Mouse (Mus musculus) R1 (cell line): Measurements from ENCODE around the gene Col6a4.

Source experiments
- DNase-seq: peaks from one replicate; pipeline ENCODE4 v3.0.0-alpha.2; 2018; ENCODE audit warnings: low read depth, low spot score

The Col6a4 gene

DNA sequence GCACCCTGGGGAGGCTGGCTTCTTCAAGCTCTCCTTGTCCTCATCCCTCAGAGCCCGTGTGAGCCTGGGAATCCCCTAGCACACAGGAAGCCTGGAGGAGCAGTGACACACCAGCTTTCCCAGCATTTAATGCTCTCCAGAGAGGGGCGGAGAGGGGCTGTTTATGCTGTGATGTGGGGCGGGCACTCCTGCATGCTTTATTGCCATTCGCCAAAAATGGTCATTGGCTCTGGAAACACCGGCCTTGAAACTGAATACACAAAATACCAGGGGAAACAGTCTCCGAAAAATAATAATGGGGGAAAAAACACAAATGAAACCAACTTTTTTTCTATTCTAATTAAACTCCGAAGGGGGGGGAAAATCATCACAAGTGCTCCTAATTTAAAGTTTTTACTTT, at the start of gene Col6a4:
Gene Col6a4, minus strand, starts transcription at position 101 of the 400 bp plus-strand sequence.
- DNase-seq: no peak

DNA sequence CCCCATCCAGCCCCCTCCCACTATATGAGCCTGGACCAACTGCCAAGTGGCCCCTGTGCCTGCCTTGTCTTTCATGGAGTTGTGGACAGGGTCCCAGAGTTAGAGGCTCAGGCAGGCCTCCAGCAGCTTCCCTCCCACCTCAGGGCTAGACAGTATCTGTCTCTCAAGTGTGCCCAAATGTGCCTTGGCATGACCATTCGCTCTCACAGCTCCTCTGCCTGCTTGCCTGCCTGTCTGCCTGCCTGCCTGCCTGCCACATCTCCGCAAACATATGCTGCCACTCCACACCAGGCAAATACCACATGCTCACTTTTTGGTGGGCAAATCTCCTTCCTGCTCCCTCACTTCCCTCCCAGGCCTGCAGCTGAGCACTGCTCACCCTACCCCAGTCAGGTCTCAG, 49.0 kb upstream of the Col6a4 start:
- no peak for DNase-seq

DNA sequence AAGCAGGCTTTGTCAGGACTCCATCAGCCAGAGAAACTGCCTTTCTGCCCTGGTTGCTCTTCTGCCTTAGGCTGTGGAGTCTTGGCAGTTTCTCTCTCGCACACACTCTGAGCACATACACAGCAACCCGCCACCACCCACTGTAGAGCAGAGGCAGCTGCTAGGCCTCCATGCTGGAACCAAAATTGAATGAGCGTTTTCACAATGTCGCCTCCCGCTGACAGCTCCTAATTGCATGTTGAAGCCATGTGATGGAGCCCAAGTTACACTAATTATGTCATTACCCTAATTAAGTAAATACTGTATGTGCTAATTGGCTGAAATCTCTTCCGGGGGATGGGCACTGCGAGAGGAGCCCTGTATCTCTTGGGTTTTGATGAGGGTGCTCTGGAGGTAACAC, 47.6 kb upstream of the Col6a4 start:
- DNase-seq: no peak

DNA sequence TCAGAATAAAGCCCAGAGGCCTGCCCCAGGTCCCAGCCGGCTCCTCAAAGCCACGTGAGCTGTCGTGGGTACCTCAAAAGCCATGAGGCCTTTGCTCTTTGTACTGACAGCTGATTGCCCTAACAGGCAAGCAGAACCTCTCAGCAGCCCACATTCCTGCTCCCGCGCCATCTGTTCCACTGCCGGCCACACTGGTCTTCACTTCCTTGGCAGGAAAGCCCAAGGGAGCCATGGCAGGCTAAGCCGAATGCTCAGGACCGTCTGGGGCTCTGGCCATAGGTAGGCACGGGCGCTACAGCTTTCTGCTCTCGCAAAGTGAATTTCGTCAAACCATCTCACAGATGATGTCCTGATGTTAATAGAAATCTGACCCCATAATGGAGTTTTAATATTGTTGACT, 45.4 kb upstream of the Col6a4 start:
- DNase-seq: no peak

DNA sequence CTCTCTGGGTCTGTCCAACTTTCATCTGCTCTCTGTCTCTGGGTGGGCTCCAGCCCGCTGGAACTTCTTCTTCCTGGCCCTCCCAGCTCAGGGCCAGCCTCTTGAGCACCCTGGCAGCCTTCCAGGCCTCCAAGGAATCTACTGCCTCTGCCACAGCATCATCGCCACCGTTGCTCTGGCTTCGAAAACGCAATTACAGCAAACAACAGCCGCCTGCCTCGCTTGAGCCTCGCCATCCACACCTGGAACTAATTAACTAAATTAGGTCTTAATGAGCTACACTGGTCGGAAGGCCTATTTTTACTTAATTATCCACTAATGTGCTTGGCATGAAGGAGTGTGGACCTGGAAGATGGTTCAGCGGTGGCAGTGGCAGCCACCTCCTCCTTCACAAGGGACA, 43.2 kb upstream of the Col6a4 start:
- no peak for DNase-seq

DNA sequence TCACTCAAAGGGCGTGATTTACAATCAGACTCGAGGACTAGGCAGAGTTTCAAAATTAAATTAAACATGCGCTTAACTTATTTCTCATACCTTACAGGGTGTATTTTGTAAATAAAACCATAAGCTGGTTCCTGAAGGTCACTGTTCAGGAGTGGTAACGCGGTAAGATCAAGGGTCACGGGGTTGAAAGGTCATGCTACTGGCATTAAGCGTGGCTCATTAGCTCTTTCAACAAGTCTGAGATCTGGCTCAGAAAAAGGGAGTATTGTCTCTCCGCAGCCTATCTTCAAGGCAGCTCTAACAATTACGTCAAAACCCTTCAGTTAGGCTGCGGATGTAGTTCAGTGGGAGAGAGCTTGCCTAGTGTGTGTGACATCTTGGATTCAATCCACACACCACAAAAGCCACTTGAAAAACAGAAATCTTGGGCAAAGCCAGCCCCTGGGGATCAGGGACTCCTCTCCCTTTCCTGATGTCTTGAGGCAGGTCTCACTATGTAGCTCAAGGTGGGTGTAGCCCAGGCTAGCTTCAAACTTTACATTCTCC, 41.2 kb upstream of the Col6a4 start:
- DNase-seq: no peak

DNA sequence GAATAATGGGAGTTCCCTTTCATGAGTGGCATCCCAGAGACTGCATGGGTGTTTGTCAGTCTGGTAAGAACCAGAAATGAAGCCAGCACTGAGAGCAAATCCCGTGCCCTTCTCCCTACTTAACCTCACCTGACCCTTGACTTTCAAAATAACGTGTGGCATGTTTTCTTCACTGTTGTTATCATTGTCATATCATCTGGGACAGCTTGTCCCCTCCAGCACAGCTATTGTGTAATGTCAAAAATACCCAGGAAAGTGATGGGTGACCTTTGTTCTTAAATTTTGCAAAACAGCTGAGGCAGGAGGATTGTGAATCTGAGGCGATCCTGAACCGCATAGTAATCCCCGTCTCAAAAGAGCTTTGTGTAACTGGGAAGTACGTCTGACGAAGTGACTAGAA, 33.7 kb upstream of the Col6a4 start:
- DNase-seq: no peak

DNA sequence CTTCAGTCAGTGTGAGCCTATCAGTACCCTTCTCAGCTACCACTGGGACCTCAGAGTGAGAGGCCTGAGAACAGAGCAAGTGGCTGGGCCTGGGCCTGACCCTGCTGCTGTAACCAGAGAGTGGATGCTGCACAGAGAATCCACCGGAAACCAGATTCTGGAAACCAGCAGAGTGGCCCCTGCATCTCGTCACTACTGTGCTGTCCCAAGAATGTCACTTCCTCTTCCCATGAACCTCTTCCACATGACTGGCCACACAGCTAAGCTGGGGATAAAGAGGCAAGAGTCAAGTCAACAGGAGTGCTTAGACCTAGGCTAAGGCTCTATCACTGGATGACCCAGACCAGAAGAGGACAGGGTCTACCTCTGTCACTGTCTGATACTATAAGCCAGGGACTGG, 32.5 kb upstream of the Col6a4 start:
- DNase-seq: no peak

DNA sequence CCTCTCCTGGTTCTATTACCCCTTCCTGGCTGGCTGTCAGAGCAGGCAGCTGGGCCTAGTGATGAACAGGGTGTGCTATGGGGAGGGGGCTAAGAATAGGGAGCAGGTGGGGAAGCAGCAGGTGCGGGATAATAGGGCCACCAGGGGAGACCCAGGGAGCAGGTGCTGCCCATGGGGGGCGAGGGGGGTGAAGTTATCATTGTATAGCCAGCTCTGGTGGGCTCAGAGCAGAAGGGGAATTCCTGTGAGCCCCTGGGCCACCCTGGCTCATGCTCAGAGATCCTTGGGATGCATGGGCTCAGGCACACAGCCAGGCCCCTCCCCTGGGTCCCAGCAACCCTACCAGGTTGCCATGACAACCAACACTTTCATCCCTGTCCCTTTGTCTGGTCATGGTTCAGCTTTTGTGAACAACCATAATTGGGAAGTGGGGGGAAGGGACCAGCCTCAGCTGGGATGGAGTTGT, 30.2 kb upstream of the Col6a4 start:
- DNase-seq: peak; percentile 74

DNA sequence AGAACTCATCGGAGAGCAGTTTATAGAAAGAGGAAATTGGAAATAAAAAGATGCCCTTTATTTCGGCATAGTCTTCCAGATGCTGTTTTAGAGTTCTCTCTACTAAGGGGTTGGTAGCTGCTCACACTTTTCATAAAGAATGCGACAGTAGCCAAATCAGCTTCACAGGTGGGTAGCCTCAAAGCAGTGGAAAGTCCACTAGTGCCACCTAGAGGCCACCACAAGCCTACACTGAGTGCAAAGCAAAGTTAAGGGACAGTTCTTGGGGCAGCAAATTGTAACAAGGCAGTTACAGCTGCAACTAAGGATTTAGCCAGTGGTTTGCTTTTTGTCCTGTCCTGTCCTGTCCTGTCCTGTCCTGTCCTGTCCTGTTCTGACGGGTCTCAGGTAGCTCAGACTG, 27.0 kb upstream of the Col6a4 start:
- peak; percentile 54 for DNase-seq

DNA sequence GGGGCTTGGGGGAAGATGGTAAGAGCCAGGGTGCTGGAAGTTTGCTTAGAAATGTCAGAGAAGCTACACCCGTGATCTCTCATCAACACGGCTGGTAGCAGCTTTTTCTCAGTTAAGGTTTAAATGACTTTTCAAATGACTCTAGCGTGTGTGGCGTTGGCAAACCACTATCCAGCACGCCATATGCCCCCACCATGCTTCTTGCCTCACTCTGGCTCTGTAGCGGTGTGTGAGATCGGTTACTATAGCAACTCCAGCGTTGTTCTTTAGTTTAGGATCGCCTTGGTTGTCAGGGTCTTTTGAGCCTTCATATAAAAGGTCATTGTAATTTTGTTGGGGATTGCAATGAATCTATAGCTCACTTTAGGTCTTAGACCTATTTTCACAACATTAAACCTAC, 22.5 kb upstream of the Col6a4 start:
- peak; percentile 19 for DNase-seq

DNA sequence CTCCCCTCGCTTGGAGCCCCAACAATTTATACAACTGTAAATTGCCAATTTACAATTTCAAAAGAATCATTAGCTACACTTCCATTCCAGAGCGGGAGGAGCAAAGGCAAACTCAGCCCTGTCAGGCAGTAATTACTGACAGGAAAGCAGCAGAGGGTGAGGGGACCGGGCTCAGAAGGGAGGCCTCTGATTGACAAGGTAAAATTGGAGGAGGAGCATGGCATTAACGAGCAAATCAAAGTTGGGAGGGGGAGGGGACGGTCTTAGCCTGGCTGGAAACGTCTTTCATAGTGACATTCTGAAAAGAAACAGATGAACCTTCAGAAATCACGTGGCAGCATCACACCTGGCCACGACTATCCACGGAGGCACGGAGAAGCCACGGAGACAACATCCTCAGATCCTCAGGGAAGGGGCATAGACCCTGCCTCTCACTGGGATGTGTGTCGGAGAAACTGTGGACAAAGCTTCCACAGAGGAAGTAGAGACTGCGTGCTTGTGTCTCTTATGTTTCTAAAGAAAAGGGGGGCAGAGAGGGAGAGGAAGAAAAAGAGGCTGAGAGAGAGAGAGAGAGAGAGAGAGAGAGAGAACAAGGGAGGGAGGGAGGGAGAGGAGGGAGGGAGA, 19.3 kb upstream of the Col6a4 start:
- DNase-seq: peak; percentile 55

DNA sequence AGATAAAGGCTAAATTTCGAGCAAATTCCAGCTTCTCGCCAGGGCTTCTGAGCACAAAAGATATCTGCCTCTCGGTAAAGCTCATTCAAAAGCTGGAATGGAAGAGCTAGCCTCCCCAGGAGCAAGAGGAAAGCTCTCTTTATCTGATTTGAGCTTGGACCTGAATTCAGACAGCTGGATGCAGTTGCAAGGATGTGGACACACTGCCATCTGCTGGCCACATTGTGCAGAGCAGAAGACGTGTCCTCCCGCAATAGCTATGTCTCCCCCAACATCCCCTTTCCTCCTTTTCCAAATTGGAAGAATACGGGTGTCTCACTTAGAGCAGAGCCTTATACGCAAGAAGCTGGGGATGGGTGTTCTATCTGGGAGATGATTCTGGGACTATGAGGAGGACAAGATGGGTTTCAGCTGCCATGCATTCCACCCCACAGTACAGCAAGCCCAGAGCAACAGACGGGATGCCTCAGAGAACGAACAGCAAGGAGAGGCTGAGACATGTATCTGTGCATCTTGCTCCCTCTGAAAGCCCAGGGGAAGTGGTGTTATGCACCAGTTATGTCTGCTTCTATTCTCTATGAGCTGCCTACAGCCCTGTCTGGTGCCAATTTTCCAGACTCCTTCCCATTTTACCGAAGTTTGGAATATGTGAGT, 16.3 kb upstream of the Col6a4 start:
- peak; percentile 66 for DNase-seq

DNA sequence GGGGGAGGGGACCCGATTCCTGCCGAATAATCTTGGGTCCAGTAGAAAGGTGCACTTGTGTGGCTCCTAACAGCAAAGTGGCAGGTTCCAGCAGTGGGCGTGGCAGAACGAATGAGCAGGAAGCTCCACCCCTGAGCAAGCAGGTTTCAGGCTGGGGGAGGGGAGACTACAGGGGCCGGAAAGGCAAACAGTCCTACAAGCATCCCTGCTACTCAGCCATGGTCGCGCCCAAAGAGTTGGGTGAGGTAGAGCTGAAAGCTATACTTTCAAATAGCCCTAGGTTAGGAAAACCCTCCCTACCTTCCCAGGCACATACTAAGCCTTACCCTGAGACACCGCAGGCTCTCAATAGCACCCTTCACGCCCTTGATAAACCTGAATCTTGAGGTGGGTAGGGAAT, 9.7 kb upstream of the Col6a4 start:
- DNase-seq: peak; percentile 68

DNA sequence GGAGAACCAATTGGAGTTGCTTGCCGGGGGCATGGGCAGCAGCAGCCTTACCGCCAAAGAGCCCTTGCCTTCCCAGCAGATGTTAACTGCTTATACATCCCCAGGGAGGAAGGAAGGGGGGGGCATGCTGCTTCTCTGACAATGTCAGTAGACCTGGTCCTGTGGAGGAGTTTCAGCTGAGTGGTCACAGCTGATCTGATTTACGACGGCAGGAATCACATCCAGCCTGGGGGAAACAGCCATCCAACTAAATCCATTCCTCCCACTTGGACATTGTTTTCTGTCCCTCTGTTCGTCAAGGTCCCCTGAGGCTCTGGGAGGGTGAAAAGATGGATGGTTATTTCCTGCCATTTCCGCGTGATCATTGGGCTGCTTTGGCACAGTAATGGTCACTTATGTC, 7.8 kb upstream of the Col6a4 start:
- no peak for DNase-seq

DNA sequence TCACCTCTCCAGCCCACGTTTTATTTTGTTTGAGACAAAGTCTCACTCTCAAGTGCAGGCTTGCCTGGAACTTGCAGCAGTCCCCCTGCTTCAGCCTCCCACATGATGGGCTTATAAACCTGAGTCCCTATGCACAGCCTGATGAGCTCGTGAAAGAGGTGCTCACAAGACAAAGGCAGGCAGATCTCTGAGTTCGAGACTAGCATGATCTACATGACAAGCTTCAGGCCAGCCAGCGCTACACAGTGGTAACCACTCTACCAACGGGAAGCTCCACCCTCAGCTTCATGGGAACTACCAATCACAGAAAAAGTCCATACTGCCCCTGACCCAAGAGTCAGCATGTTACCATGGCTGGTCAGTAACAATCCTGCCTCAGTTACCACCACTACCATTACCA, 4.6 kb upstream of the Col6a4 start:
- peak; percentile 59 for DNase-seq

DNA sequence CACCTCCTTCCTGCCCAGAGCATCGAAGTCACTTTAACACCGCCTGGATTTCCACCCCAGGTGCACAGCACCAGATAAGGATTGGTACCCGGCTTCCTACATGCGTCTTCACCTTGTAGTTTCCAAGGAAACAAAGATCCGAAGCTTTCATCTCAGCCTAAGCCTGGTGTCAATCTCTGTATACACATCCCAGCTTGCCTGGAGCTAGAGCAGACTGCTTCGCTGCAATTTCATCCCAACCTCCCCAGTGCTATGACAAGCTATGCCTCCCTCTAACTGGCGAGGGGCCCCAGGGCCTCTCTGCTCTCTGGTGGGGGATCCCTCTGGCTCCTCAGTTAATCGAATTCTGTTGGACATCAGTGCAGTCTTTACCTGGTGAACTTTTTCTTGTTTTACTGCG, 3.7 kb upstream of the Col6a4 start:
- no peak for DNase-seq

DNA sequence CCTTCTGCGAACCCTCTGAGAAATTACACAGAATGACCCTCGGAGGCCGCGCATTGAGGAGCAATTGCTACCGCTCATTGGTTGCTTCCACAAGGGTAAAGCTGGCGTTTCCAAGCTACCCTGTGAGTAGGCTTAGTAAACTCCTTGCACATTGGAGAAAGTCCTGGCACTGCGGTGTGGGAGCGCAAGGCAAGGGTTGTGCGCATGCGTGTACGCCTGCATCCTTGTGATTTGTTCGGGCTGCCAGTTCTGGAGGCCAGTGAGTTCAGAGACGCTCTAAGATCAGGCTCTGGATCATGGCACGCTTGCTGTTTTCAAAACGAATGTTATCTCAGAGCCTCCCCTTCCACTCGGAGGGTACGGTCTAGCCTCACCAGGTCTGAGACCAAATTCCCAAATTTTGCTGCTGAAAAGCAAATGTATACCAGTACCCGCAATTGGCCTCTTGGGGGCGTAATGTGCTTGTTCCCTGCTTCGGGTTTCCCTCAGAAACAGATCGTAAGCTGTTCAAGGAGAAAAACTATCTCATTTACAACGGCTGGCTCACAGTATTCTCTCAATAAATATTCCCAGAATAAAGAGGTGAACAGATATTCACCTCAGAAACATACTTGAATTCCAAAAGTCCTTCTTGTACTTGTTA, 2.9 kb upstream of the Col6a4 start:
- peak; percentile 42 for DNase-seq

DNA sequence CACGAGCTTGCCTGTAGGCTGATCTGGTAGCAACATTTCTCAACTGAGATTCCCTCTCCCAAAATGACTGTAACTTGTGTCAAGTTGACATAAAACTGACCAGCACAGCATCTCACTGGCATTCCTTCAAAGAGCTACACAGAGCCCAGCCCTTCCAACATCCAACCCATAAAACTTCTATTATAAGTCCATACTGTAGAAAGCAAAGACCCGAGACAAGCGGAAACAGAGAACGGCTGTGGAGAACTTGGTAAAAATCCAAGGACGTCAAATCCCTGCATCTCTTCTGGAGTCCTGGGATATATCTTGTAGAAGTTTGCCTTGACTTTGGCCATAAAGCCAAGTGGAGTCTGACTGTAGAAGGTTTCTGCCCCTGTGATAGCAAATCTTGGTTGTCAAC, 15.1 kb downstream of the Col6a4 start:
- DNase-seq: no peak

DNA sequence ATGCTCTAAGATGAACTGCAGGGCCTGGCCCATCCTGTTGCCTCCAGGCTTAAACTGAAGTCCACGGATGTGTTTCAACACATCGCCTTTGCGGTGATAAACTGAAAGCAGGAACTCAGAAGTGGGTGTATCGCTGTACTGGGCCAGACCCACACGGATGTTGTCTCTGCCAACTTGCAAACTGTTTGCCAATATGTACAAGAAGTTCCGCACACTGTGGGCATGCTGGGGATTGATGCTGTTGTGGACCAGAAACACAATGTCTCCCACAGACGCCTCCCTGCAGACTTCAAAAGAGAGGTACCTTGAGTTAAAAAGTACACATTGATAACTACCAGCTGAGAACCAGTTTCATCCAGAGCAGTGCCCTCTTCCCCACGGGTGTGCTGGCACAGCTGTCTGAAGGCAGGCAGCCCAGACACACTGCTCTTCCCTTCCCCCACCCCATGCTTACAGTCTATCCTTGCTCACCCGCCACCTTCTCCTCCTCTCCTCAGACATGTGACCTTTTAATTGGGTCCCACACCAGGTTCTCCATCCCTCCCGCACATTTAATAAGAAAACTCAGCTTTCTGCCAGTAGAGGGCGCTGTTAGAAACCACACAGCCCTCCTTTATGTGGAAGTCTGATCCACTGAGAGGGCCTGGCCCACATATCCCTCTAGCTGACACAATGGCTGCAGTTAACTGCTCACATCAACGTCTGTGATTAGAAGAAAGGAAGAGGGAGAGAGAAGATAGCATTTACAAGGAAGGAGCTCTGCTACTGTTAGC, 16.1 kb downstream of the Col6a4 start:
- peak; percentile 89 for DNase-seq

DNA sequence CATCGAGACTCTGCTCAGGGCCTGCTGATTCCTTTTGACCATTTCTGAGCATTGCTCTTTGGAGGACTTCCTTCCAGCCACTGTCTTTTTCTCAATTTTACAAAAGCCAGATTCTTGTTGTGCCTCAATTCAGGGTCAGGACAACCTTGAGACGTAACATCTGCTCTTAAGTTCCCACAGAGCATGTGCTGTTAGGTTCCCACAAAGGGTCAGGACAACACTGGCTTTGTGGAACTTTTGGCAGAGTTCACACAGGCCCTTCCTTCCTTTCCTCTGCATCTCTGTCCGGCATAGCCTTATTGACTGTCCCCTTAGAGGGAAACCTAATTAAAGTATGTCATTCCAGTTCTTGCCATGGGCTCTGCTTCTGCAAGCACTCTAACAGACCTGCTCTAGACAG, 18.6 kb downstream of the Col6a4 start:
- DNase-seq: no peak

DNA sequence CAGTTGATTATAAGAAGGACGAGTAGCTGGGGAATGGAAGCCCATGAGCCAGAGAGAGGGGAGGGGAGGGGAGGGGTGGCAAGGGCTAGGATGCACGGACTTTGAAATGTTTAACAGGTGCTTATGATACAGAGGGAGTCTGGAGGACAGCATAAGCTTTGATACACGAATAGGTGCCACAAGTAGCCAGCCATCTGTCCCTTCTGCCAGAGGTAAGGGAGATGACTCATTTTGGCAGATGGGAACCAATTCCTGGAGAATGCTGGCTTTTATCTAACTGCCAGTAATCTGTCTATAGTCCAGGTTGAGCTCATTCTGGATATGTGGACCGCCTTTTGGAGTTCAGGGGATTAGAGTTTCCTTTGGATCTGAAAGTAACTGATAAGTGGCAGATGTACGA, 20.3 kb downstream of the Col6a4 start:
- DNase-seq: no peak
